Mouse (Mus musculus) bone marrow, adult 2 months (tissue): ENCODE measurements around the gene Usp48. TPM values are rescaled to one million over a fixed set of nuclear protein-coding genes. Genes with fewer than 3 reads are reported as not detected.
"Not testable (repeated sequence)": the region's sequence is repeated elsewhere in the genome, so short reads cannot be mapped to it uniquely, and the experiment has no call there.

Experiments used
- H3K27ac ChIP-seq: fragments of 200-500 bp; 2 replicates; pipeline ENCODE4 v1.5.1; 2012; ENCODE audit warnings: low read depth, mild to moderate bottlenecking, control low read depth, inconsistent platforms, low read length; ENCODE audit not compliant: control insufficient read depth, poor library complexity, insufficient read depth
- H3K4me1 ChIP-seq: fragments of 200-500 bp; 2 replicates; pipeline ENCODE4 v1.6.1; 2011; ENCODE audit warnings: low read length; ENCODE audit not compliant: control insufficient read depth, insufficient read depth
- H3K4me3 ChIP-seq: fragments of 200-500 bp; replicated peaks from 2 replicates; pipeline ENCODE3; 2011; ENCODE audit warnings: mild to moderate bottlenecking, low read depth, low read length, control low read depth; ENCODE audit not compliant: control insufficient read depth
- CTCF ChIP-seq: fragments of 200-500 bp; IDR thresholded peaks from 2 replicates; pipeline ENCODE4 v1.5.1; 2011; ENCODE audit warnings: low read length, control low read depth; ENCODE audit not compliant: control insufficient read depth, insufficient read depth
- POLR2A ChIP-seq: fragments of 200-500 bp; IDR thresholded peaks from 2 replicates; pipeline ENCODE4 v1.6.1; 2011; ENCODE audit warnings: low read depth, mild to moderate bottlenecking, control low read depth, low read length, borderline replicate concordance; ENCODE audit not compliant: control insufficient read depth
- WGBS: fragments of 180-500 bp; shearing (Covaris S2); methylation state at CpG from one replicate; pipeline ENCODE4 v1.1.7; 2018; 5-methylcytosine and 5-hydroxymethylcytosine counted together
- polyA plus RNA-seq: library from polyadenylated mRNA; stranded (reverse); fragments of >200 nt; gene quantifications from 2 replicates; pipeline ENCODE4 v1.2.4, GENCODE M21; 2011; ENCODE audit warnings: low replicate concordance; ENCODE audit not compliant: missing spikeins, insufficient read depth, insufficient read length

Usp48 gene
- polyA plus RNA-seq, 1 experiment = 168 TPM

GRCm38 (mm10) chr4:137579789-137580188, 13.8 kb upstream of the Usp48 start:
- 35% methylated on average over 4 of the region's 4 CpGs for WGBS
- no peak overlapping the region for H3K27ac ChIP-seq
- H3K4me3 ChIP-seq = no peak overlapping the region
- H3K4me1 ChIP-seq = no peaks in the 10 kb centered on the region; the same call in 1 of the 2 replicates
- no peak for TF ChIP-seq CTCF
- TF ChIP-seq POLR2A = no peak

- 76% methylated on average over 2 of the region's 2 CpGs for WGBS
- Histone ChIP-seq H3K4me3 (no peak overlapping the region), H3K27ac (no peak overlapping the region), H3K4me1 (no peaks in the 10 kb centered on the region; the same call in 1 of the 2 replicates)
- TF ChIP-seq CTCF (no peak), POLR2A (no peak)
These were observed 13.3 kb upstream of the Usp48 start for GRCm38 (mm10) chr4:137580299-137580698.

- peak; percentile 61 for TF ChIP-seq CTCF
- no peak for TF ChIP-seq POLR2A
- H3K27ac ChIP-seq = peak overlapping the region; percentile 8; the same call in 1 of the 2 replicates
- 79% methylated on average over 3 of the region's 3 CpGs for WGBS
- no peak overlapping the region for H3K4me3 ChIP-seq
- H3K4me1 ChIP-seq = no peaks in the 10 kb centered on the region
These were observed 11.7 kb upstream of the Usp48 start for GRCm38 (mm10) chr4:137581815-137582214.

- 67% methylated on average over 2 of the region's 3 CpGs for WGBS
- not testable (repeated sequence) for H3K4me1 ChIP-seq, H3K27ac ChIP-seq, H3K4me3 ChIP-seq
These were observed 4.5 kb upstream of the Usp48 start for GRCm38 (mm10) chr4:137589095-137589494.

GRCm38 (mm10) chr4:137589586-137589985, 4.0 kb upstream of the Usp48 start:
- Histone ChIP-seq H3K4me1 (no peaks in the 10 kb centered on the region), H3K27ac (no peak overlapping the region), H3K4me3 (no peak overlapping the region)
- 86% methylated on average over 3 of the region's 3 CpGs for WGBS
- no peak for TF ChIP-seq POLR2A
- no peak for TF ChIP-seq CTCF

GRCm38 (mm10) chr4:137590961-137591360, 2.6 kb upstream of the Usp48 start:
- TF ChIP-seq POLR2A (no peak), CTCF (no peak)
- 90% methylated on average over 4 of the region's 4 CpGs for WGBS
- no peak overlapping the region for H3K27ac ChIP-seq
- H3K4me3 ChIP-seq = no peak overlapping the region
- H3K4me1 ChIP-seq = peaks cover 3% of the 10 kb centered on the region; the same call in 1 of the 2 replicates

GRCm38 (mm10) chr4:137594496-137595270, 1.1 kb downstream of the Usp48 start:
- H3K27ac ChIP-seq = peak overlapping the region; percentile 97
- WGBS = 1% methylated on average over 40 of the region's 40 CpGs
- no peak for TF ChIP-seq POLR2A
- peaks cover 3% of the 10 kb centered on the region; the same call in 1 of the 2 replicates for H3K4me1 ChIP-seq
- H3K4me3 ChIP-seq = peak overlapping the region; percentile 100

GRCm38 (mm10) chr4:137597098-137597630, 3.6 kb downstream of the Usp48 start:
- Histone ChIP-seq H3K4me1 (peaks cover 3% of the 10 kb centered on the region; the same call in 1 of the 2 replicates), H3K4me3 (no peak overlapping the region), H3K27ac (no peak overlapping the region)
- WGBS = 88% methylated on average over 4 of the region's 4 CpGs
- TF ChIP-seq POLR2A (no peak), CTCF (no peak)
